Mouse (Mus musculus): ENCODE measurements around the gene Pdlim1. TPM values are rescaled to one million over a fixed set of nuclear protein-coding genes. Genes with fewer than 3 reads are reported as not detected.
A peak's percentile ranks its signal among the peaks of the same experiment; 100 is the strongest.

Gene Pdlim1
- polyA plus RNA-seq, 1 experiment from 2014 or later: 80.4 TPM

- no peak overlapping the region for H3K4me2 ChIP-seq (ENCODE audit: low read depth, low read length)
- no peaks in the 10 kb centered on the region for H3K27me3 ChIP-seq (ENCODE audit: insufficient read depth, low read length)
- DNase-seq (peak; percentile 33), ATAC-seq (peak; percentile 90)
- peaks cover 4% of the 10 kb centered on the region; the same call in 1 of the 2 replicates for H3K4me1 ChIP-seq (ENCODE audit: insufficient read depth)
- 50% methylated on average over 8 of the region's 8 CpGs for WGBS (ENCODE audit: insufficient replicate concordance)
- no peak overlapping the region for H3K4me3 ChIP-seq (ENCODE audit: low read depth, low read length)
- H3K9me3 ChIP-seq (ENCODE audit: low read length): no peaks in the 10 kb centered on the region
- peak overlapping the region; percentile 51; the same call in 1 of the 2 replicates for H3K27ac ChIP-seq (ENCODE audit: low read depth)
- TF ChIP-seq CTCF (IDR thresholded peaks at IDR 0.05; ENCODE audit: low read depth) (no peak), EP300 (IDR thresholded peaks at IDR 0.05; ENCODE audit: low read depth) (no peak)
- no peak overlapping the region for H3K9ac ChIP-seq (replicated peaks)
- no peaks in the 10 kb centered on the region for H3K36me3 ChIP-seq (replicated peaks; ENCODE audit: insufficient read depth, low read length)
These were observed 6.9 kb upstream of the Pdlim1 start for GRCm38 (mm10) chr19:40278372-40279023.

- TF ChIP-seq EP300 (IDR thresholded peaks at IDR 0.05; ENCODE audit: low read depth) (no peak), CTCF (IDR thresholded peaks at IDR 0.05; ENCODE audit: low read depth) (no peak)
- Histone ChIP-seq H3K9ac (replicated peaks) (no peak overlapping the region), H3K4me3 (ENCODE audit: low read depth, low read length) (no peak overlapping the region), H3K9me3 (ENCODE audit: low read length) (no peaks in the 10 kb centered on the region), H3K27ac (ENCODE audit: low read depth) (no peak overlapping the region), H3K4me2 (ENCODE audit: low read depth, low read length) (no peak overlapping the region), H3K4me1 (ENCODE audit: insufficient read depth) (peaks cover 4% of the 10 kb centered on the region; the same call in 1 of the 2 replicates), H3K36me3 (replicated peaks; ENCODE audit: insufficient read depth, low read length) (no peaks in the 10 kb centered on the region), H3K27me3 (ENCODE audit: insufficient read depth, low read length) (no peaks in the 10 kb centered on the region)
- DNase-seq (no peak), ATAC-seq (no peak)
- WGBS (ENCODE audit: insufficient replicate concordance): 82% methylated on average over 8 of the region's 8 CpGs
These were observed 5.9 kb upstream of the Pdlim1 start for GRCm38 (mm10) chr19:40277494-40277893.

GRCm38 (mm10) chr19:40275401-40276188, 4.0 kb upstream of the Pdlim1 start:
- H3K36me3 ChIP-seq (replicated peaks; ENCODE audit: insufficient read depth, low read length): no peaks in the 10 kb centered on the region
- no peak overlapping the region for H3K4me2 ChIP-seq (ENCODE audit: low read depth, low read length)
- no peak overlapping the region for H3K27ac ChIP-seq (ENCODE audit: low read depth)
- no peak overlapping the region for H3K9ac ChIP-seq (replicated peaks)
- DNase-seq (no peak), ATAC-seq (no peak)
- H3K4me1 ChIP-seq (ENCODE audit: insufficient read depth): peaks cover 5% of the 10 kb centered on the region
- WGBS (ENCODE audit: insufficient replicate concordance): 83% methylated on average over 14 of the region's 14 CpGs
- H3K27me3 ChIP-seq (ENCODE audit: insufficient read depth, low read length): no peaks in the 10 kb centered on the region
- H3K9me3 ChIP-seq (ENCODE audit: low read length): no peaks in the 10 kb centered on the region
- H3K4me3 ChIP-seq (ENCODE audit: low read depth, low read length): no peak overlapping the region
- no peak for TF ChIP-seq EP300 (IDR thresholded peaks at IDR 0.05; ENCODE audit: low read depth)
- no peak for TF ChIP-seq CTCF (IDR thresholded peaks at IDR 0.05; ENCODE audit: low read depth)

- DNase-seq: no peak
- peaks cover 12% of the 10 kb centered on the region; the same call in 1 of the 2 replicates for H3K4me1 ChIP-seq (ENCODE audit: insufficient read depth)
- H3K9me3 ChIP-seq (ENCODE audit: low read length): no peaks in the 10 kb centered on the region
- H3K27me3 ChIP-seq (ENCODE audit: insufficient read depth, low read length): no peaks in the 10 kb centered on the region
- H3K27ac ChIP-seq (ENCODE audit: low read depth): no peak overlapping the region
- H3K4me3 ChIP-seq (ENCODE audit: low read depth, low read length): no peak overlapping the region
- H3K4me2 ChIP-seq (ENCODE audit: low read depth, low read length): no peak overlapping the region
- no peak for ATAC-seq
- H3K9ac ChIP-seq (replicated peaks): no peak overlapping the region
- TF ChIP-seq CTCF (IDR thresholded peaks at IDR 0.05; ENCODE audit: low read depth) (no peak), EP300 (IDR thresholded peaks at IDR 0.05; ENCODE audit: low read depth) (no peak)
- 52% methylated on average over 13 of the region's 13 CpGs for WGBS (ENCODE audit: insufficient replicate concordance)
- 0 out of 2 replicates have a peak, but pooled peaks cover 2% of the 10 kb centered on the region for H3K36me3 ChIP-seq (replicated peaks; ENCODE audit: insufficient read depth, low read length)
These were observed 1.0 kb upstream of the Pdlim1 start for GRCm38 (mm10) chr19:40272674-40273073.

GRCm38 (mm10) chr19:40270351-40271307, 1.0 kb downstream of the Pdlim1 start:
- H3K27ac ChIP-seq (ENCODE audit: low read depth): peak overlapping the region; percentile 81
- H3K4me2 ChIP-seq (ENCODE audit: low read depth, low read length): peak overlapping the region; percentile 93
- H3K9me3 ChIP-seq (ENCODE audit: low read length): no peaks in the 10 kb centered on the region
- peak overlapping the region; percentile 86 for H3K4me3 ChIP-seq (ENCODE audit: low read depth, low read length)
- peaks cover 21% of the 10 kb centered on the region for H3K4me1 ChIP-seq (ENCODE audit: insufficient read depth)
- H3K9ac ChIP-seq (replicated peaks): peak overlapping the region; percentile 88
- ATAC-seq: peak; percentile 60
- no peak for TF ChIP-seq EP300 (IDR thresholded peaks at IDR 0.05; ENCODE audit: low read depth)
- TF ChIP-seq CTCF (IDR thresholded peaks at IDR 0.05; ENCODE audit: low read depth): no peak
- 7% methylated on average over 62 of the region's 63 CpGs for WGBS (ENCODE audit: insufficient replicate concordance)
- peak; percentile 55 for DNase-seq
- no peaks in the 10 kb centered on the region for H3K27me3 ChIP-seq (ENCODE audit: insufficient read depth, low read length)
- H3K36me3 ChIP-seq (replicated peaks; ENCODE audit: insufficient read depth, low read length): peaks cover 2% of the 10 kb centered on the region; the same call in 1 of the 2 replicates

Measured in liver, postnatal 0 days (tissue).